Mouse (Mus musculus): ENCODE measurements around the gene Zmat5. TPM values are rescaled to one million over a fixed set of nuclear protein-coding genes. Genes with fewer than 3 reads are reported as not detected.
"Not testable (repeated sequence)": the region's sequence is repeated elsewhere in the genome, so short reads cannot be mapped to it uniquely, and the experiment has no call there.

The Zmat5 gene
- polyA plus RNA-seq, 1 experiment, result 38.8 TPM

DNA sequence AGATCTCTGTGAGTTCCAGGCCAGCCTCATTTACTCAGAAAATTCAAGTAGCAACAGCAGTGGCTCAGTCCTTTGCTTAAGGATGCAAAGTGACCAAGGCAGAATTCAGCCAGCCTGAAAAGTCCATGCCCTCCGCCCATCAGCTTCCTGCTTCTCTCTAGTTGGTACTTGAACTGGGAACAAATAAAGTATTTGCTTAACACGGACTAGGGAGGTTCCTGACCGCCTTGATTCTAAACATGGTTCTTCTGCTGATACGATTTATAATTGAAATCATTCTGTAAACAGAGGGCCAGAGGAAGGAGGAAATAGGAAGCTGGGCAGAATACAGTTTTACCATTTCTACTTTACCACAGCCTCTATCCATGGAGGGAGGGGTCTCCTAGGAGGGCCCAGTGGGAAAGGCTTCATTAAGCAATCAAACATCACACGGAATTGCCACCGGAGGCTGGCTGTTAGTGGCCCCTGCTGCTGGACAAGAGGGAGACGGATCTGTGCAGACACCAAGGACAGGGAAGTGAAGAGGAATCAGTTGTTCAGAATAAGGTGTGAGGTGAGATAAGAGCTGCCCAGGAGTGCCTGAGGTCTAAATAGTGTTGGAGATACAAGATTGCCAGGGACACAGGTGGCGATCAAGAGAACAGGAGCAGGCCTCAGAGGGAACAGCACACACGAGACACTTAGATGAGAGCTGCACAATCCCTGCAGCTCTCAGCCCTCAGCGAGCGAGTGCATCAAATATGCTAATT, 15.7 kb upstream of the Zmat5 start:
- no peak for DNase-seq (ENCODE audit: low read depth)

DNA sequence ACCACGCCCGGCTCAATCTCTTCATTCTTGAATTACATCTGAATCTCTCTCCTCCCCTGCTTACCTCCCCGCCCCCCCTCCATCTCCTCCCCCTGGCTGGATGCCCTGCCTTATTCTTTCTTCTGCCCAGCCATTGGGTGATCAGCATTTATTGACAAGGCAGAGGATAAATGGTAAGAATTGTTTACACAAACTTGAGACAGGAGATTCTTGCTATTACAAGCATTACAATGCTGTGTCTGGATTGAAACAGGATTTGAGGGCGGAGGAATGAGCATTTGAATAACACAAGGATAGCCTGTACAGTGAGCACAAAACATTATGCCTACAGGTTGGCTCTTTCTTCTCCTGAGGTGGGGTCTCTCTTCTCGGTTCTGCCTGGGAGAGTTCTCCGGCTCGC, 14.1 kb upstream of the Zmat5 start:
- no peak for DNase-seq (ENCODE audit: low read depth)

DNA sequence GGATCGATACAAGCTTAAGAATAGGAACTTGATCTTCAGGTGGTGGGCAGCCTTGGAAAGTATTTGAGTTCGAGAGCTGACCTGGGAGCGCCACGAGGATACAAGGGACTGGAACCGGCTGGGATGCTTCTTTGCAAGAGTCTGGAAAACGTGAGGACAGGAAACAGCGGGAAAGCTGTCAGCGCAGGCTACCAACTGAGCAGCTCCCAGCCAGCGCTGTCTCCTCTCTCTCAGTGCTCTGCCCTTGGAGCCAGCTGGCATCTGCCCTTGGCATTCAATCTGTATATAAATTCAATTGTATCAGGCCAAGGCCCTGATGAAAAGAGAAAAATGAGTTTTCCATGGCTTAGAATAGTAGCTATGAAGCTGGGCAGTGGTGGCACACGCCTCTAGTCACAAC, 13.3 kb upstream of the Zmat5 start:
- no peak for DNase-seq (ENCODE audit: low read depth)

DNA sequence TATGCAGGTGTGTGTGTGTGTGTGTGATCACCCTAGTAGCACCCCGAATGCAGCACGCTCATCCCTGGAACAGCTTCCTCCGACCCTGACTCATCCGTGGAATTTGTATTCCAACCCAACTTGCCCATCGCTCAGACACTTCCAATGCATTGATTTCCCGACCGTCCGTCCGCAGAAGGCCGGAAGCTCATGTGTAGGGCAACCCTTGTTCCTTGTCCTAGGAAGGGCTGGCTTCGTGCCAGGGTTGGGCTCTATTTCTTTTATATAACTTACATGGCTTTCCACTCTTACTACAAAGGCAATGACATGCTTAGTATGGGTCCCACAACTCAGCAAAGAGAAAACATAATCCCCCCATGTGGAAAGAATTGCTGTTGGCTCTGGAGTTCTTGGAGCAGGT, 12.3 kb upstream of the Zmat5 start:
- DNase-seq (ENCODE audit: low read depth), result no peak

DNA sequence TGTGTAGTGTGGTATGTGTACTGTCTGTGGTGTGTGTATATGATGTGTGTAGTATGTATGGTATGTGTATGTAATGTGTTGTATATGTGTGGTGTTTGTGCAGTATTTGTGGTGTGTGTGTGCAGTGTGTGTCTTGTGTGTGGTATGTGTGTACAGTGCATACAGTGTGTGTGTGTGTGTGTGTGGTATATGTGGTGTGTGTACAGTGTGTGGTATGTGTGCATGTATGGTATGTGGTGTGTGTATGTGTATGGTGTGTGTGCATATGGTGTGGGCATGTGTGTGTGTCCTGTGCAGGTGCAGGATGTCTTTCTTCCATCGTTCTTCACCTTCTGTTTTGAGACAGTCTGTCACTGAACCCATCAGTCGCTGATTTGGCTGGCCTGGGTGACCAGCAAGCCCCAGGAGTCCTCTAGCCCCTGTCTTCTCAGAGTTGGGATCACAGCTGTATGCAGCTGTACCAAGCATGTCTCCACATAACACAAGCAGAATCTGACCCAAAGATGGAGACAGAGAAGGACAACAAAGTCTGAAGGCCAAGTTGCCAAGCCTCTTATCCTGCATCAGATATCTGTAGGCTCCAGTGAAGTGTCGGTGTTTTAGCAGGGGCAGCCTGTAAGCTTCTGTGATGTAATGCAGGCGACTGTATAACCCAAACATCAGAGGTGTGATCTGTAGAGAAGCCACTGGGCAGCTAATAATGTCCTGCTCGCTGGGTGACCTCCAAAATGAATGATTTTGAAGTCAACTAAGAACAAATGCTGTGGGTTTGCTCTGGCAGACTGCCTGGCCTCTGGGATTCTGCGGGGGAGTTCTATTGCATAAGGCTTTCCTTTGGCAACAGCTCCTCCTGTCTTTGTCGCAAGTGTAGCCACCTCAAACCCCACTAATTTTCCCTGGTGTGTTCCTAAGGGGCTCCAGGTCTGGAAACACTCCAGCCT, 7.2 kb upstream of the Zmat5 start:
- no peak for DNase-seq (ENCODE audit: low read depth)

DNA sequence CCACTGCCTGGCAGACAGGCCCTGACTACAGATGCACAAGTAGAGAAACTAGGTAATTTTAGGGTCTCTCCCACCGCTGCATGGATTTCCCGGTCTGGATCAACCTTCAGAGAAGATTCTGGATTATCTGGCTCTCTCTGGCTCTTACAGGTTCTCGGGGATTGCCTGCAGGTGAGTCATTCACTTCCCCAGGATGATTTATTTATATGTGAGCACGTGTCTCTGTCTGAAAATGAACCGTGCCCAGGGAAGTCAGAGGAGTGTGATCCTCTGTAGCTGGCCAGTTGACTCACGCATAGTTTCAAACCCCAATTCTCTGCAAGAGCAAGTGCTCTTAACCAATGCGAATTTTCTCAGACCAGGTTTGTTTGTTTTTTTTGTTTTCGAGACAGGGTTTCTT, 3.8 kb upstream of the Zmat5 start:
- no peak for DNase-seq (ENCODE audit: low read depth)

DNA sequence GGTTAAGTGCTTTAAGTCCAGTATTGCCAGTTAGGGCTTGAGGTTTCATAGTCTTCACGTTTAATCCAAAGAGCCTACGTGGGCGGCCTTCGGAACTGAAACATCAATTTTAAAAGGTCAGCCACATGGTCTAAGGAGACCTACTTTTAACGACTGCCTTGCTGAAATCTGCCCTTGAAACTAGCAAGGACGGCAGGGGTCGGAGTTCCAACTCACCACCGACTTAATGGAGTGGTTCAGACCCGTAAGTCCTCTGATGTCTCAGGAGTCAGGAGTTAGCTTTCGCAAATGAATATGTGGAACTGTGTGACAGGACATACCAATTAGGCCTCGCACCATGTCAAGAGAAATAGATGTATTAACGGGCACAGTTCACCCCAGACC, 798 bp upstream of the Zmat5 start:
- DNase-seq (ENCODE audit: low read depth), result no peak

DNA sequence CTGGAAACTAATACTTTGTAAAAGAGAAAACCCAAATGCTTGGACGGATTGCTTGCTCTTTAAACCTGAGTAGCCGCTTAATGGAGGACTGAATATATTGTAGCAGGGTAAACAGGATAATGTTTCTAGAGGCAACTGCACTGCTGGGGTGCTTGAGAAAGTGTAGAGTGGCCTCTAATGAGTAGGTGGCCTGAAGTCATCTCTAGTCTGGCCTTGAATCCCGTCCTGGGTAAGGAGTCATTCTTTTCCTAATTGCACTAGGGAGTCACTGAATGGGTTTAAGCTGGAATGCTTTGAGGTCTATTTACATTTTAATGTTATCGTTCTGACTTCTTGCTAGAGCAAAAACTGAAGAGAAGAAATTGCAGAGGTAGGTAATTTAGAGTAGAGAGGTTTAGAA, 700 bp downstream of the Zmat5 start:
- DNase-seq (ENCODE audit: low read depth), result no peak

DNA sequence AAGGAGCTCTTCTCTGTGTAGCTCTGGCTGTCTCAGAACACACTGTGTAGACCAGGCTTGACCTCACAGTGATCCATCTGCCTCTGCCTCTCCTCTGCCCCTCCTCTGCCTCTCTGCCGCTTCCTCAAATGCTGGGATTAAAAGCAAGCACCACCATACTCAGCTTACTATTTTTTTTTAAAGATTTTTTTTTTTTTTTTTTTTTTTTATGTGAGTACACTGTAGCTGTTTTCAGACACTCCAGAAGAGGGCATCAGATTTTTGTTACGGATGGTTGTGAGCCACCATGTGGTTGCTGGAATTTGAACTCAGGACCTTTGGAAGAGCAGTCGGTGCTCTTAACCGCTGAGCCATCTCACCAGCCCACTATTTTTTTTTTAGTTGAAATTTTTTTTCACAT, 5.7 kb downstream of the Zmat5 start:
- not testable (repeated sequence) for DNase-seq (ENCODE audit: low read depth)

DNA sequence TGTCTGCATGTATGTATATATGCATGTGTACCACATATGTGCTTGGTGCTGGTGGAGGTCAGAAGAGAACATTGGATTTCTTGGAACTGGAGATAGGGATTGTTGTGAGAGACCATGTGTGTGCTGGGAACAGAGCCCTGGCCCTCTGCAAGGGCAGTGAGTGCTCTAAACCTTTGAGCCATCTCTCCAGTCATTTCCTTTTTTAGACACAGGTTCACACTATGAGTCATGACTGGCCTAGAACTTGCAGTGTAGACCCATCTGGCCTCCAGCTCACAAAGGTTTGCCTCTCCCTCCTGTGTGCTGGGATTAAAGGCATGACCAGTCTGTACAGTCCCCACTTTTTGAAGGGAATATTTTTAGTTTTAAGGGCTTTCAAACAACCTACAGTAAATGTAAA, 8.3 kb downstream of the Zmat5 start:
- DNase-seq (ENCODE audit: low read depth), result no peak

DNA sequence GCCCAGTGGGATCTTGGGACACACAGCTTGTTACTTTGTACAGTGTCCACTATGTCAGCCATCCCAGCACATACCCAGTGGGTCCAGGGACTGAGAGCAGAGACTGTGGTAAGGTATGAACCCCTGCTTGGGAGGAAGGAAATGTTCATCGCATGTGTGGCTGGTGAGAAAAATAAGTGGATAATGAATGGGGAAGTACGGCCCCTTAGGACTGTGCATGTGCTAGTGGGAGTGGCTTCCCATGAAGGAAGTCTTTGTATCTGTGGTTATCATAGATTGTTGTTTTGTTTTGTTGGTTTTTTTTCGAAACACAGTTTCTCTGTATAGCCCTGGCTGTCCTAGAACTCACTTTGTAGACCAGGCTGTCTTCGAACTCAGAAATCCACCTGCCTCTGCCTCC, 10.2 kb downstream of the Zmat5 start:
- DNase-seq (ENCODE audit: low read depth), result no peak

DNA sequence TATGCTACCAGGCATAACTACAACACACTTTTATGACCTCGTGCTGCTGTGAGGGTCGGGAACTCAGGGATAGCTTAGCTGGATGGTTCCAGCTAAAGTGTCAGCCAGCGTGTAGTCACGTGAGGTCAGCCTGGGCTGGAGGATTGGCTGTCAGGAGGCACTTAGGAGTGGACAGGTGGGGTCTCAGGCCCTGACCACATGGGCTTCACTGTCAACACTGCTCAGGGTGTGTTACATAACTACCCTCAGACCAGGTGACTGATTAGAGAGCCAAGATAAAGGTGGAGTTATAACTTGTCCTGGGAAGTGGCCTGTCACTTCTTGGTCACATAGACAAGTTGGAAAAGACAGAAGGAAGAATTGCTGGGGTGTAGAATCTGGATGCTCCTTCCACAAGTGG, 11.1 kb downstream of the Zmat5 start:
- no peak for DNase-seq (ENCODE audit: low read depth)

DNA sequence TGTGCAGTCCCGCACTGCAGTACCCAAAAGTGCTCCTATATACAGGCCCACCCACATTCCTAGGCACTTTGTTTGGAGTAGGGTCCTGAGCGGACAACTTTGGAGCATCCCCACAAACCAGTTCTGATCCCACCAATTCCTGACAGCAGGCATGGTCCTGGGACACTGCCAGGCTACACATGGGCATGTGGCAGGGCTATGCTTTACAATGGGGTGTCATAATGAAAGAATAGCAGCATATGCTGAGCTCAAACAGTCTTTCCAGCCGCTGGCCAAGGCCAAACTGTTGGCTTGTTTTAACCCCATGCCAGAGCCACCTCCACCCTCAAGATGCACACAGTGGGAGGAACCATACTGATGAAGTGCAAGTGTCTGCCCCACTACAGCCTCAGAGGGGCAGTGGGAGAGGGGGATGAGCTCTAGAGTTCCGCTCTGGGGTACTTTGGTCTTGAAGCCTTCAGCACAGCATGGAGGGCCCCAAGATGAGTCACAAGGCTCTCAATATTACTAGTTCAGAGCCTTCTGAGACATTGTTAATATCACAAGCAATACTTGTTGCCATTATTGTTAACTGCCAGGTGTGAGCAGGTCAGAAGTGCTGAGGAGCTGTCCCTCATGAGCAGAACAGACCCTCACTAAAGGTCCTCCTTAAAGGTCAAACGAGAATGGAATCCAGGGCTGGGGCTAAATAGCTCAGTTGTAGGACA, 12.2 kb downstream of the Zmat5 start:
- DNase-seq (ENCODE audit: low read depth), result no peak

DNA sequence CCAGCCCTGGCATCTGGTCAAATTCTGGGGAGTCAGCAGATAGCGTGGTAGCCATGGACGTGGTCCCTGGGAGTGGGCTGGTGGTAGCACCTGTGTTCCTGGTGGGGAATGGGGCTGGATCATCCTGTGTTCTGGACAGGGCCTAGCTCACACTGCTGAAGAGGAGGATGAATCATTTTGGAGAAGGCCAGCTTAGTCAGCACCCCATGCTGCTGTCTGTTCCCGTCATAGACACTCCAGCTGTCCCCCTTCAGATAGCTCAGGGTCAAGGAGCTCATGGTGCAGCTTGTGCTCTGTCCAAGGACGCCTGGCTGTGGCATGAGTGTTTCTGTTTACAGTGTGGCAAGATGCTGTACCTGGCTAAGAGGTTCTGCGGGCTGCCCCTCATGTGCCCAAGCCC, 14.1 kb downstream of the Zmat5 start:
- no peak for DNase-seq (ENCODE audit: low read depth)

DNA sequence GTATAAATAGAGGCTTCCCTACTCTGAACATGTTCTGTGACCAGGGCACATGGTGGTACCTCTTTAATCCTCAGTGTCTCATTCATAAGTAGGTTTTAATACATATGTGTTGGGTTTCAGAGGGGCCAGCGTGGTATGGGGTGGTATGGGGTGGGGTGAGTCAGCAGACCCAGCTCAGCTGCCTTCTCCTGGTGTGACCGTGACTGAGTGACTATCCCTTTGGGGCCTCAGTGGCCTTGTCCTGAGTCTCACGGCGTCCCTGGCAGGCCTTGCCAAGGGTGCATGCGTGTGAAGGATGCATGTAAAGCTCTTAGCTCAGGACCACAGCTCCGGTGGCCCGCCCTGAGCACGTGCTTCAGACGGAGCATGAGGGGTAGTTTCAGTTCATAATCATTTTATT, 15.5 kb downstream of the Zmat5 start:
- no peak for DNase-seq (ENCODE audit: low read depth)

DNA sequence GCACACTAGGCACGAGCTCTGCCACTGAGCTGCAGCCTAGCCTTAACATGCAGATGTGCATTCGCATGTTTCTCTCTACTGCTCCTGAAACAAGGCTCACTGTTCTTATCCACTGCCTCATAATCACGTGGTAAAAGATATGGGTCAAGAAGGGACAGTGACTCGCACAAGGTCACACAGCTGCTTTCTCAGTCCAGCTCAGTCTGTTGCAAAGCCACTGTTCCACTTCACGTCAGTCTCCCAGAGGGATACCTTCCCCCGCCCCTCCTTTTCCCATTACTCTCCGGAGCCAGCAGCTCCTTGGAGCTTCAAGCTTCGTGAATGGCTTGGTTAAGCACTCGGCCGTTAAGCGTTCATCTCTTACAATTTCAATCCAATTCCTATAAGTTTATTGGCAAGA, 15.9 kb downstream of the Zmat5 start:
- DNase-seq (ENCODE audit: low read depth), result no peak

DNA sequence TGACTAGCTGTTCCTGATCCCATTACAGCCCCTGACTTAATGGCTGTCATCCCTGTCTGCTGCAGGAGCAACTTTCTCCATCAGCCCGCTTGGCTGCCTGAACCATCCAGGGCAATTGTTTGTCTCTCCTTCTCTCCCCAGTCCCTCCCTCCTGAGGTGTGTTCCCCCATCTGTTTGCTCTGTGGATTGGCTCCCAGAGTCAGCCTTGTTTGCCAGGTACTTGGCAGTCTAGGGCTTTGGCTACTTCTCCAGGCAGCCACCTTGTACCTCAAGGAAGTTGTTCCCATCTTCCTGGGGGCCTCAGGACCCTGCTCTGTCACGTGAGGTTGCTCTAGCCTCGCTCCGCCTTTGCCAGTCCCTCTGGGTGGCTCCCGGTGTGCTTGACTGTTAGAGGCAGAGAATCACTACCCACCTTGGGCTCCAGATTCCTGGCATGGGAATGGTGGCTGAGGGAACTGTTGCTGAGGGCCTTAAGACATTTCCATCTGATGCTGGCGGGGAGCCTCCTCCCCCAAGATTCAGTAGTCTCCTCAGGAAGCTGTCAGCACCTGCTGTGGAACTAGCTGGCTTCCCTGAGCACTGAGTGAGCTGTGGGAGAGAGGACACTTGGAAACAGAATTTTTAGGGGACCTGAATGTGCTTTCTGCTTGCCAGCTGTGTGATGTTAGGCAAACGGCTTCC, 16.6 kb downstream of the Zmat5 start:
- DNase-seq (ENCODE audit: low read depth), result no peak

DNA sequence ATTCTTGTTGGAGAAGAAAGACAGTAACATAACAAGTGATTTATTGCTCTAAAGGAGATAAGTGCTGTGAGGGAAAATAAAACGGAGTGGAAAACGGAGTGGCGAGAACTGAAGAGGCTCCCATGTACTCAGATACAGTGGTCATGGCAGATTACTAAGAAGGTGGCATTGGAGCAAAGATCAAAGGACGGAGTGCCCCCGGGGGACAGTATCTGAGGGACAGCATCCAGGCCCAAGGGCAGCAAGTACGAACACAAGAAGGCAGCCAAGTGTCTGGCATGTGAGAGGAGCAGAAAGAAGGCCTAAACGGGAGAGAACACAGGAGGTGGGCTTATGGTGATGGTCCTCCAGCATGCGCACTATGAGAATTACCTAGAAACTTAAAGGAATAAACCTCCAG, 17.2 kb downstream of the Zmat5 start:
- DNase-seq (ENCODE audit: low read depth), result no peak

DNA sequence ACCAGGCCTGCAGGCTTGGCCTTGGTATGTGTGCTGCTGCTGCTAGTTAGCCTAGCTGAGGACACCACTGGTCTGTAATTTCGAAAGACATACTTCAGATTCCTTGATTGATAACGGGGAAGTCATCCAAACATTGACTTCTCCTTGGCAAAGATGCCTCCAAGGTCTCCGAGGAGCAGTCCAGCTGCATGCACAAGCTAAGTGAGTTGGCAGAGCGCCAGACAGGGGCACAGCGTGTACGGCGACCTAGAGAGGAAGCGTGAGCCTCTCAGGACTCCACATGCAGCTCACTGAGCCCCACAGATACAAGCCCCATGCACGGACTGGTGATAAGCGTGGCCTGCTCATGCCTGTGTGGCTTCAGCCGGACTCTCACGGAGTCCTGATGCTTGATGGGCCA, 25.1 kb downstream of the Zmat5 start:
- DNase-seq (ENCODE audit: low read depth), result peak; percentile 96

DNA sequence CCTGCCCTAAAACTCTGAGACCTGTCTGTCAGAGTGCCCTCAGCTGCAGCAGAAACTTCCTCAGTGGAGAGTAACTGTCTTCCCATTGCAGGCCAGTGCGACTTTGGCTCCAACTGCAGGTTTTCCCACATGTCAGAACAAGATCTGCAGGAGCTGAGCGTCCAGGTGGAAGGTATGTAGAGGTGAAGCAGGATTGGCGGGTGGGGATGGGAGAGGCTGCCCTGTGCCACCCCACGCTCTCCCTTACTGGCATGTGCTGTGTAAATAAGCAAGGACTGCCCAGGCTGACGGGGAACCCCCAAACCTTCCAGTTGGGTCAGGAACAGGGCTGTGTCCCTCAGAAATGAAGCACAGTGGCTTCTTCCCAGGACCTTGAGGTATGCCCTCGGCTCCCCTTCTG, 25.6 kb downstream of the Zmat5 start:
- peak; percentile 82 for DNase-seq (ENCODE audit: low read depth)

DNA sequence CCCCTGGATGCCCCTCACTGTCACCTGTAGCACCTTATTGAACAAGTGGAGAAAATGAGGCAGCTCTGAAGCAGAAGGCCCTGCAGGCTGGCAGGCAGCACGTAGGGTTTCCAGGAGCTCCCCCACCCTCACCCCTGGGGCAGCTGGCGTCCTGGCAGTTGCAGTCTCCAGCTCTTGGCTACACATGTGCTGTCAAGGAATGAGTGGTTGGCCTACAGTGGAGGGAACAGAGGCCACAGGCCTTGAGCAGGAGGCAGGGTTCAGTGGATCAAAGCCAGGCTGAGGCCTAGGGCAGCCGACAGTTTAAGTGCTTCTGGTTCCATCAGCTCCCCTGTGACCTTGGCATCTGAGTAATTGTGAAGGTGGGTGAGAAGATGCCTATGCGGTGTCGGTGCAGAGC, 26.4 kb downstream of the Zmat5 start:
- DNase-seq (ENCODE audit: low read depth), result no peak

DNA sequence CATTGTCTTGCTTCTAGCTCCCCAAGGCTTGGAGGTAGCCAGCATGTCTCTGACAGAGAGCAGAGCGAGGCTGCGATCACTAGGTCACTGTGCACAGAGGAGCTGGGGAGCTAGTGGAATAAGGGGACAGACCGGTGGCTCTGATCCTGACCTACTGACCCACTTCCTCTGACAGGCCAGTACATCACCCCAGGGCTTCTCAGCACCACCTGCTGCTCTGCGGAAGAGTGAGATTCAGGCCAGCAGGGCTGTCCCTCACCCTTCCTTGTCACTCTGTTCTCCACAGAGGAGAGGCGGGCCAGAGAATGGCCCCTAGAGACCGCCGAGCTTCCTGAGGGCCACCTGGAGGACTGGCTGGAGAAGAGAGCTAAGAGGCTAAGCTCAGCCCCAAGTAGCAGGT, 27.3 kb downstream of the Zmat5 start:
- DNase-seq (ENCODE audit: low read depth), result no peak

All from gonadal fat pad, adult 2 months (tissue).